Mouse (Mus musculus) cerebellum, adult 2 months (tissue): Measurements from ENCODE around the gene Akt3.

Experiments
- CTCF ChIP-seq: fragments of 200-500 bp; IDR thresholded peaks from 2 replicates; pipeline ENCODE4 v1.5.1; 2011; ENCODE audit warnings: low read depth, mild to moderate bottlenecking, control low read depth, low read length, moderate library complexity, borderline replicate concordance; ENCODE audit not compliant: insufficient read depth
- POLR2A ChIP-seq: fragments of 200-500 bp; IDR thresholded peaks from 2 replicates; pipeline ENCODE4 v1.6.1; 2011; ENCODE audit warnings: low read length, control low read depth, borderline replicate concordance; ENCODE audit not compliant: insufficient read depth

DNA sequence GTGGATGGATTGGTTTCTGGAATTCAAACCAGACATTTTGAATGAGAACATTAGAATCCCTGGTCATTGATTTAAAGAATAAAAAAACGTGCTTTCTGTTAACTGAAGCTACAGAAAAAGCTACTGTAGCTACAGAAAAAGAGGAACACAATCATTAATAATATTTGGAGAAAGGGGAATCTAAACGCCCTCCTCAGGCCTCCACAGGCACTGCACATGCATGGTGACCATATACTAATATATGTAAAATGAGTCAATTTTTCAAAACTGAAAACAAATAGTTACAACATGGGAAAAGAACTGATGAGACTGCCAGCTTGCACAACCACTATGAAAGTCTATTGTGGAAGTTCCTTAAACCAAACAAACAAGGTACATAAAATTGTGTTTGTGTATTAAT is 21.3 kb downstream of the Akt3 start:
- TF ChIP-seq CTCF (no peak), POLR2A (no peak)
